Mouse (Mus musculus): ENCODE measurements at regions not wholly inside any gene's neighbourhood (a gene's known extent, or its start where the extent isn't known, plus 50 kb on each side); places are given as distances from the start of the nearest gene placed in this dataset.

DNA sequence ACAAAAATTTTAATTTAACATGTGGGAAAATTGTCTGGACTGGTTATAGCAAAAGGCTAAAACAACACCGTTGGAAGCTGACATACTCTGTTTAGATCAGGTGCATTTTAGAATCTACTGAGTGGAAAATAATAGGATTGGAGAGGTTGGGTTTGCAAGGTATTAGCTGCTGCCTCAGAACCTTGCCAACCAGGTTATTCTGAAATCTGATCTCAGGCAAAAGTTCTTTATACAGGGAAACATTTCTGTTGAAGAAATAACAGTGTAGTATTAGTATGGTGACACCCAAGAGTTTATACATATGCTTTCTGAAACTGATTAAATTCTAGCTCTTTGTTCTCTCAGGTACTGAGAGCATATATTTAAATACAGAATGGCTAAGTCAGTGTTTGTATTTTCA lies 113.0 kb upstream of the Gm12728 start:
- 88% methylated on average over 1 of the region's 1 CpGs for WGBS
- Histone ChIP-seq H3K36me3 (replicated peaks; ENCODE audit: control insufficient read depth, insufficient read depth) (no peaks in the 10 kb centered on the region), H3K9ac (no peak overlapping the region), H3K27me3 (ENCODE audit: control insufficient read depth, insufficient read depth, low read length) (no peaks in the 10 kb centered on the region), H3K27ac (no peak overlapping the region), H3K9me3 (ENCODE audit: control insufficient read depth, low read length) (no peaks in the 10 kb centered on the region), H3K4me3 (replicated peaks; ENCODE audit: low read length) (no peak overlapping the region), H3K4me2 (replicated peaks) (no peak overlapping the region), H3K4me1 (replicated peaks; ENCODE audit: control insufficient read depth, insufficient read depth, low read length) (no peaks in the 10 kb centered on the region)
- ATAC-seq (ENCODE audit: low FRiP score): no peak
- no peak for DNase-seq (ENCODE audit: low spot score)

GRCm38 (mm10) chr4:105690716-105691115 lies 99.0 kb upstream of the Gm12728 start:
- DNase-seq (ENCODE audit: low spot score) (no peak), ATAC-seq (ENCODE audit: low FRiP score) (no peak)
- no peak overlapping the region for H3K27ac ChIP-seq
- H3K4me3 ChIP-seq (replicated peaks; ENCODE audit: low read length): no peak overlapping the region
- H3K4me1 ChIP-seq (replicated peaks; ENCODE audit: control insufficient read depth, insufficient read depth, low read length): no peaks in the 10 kb centered on the region
- no peak overlapping the region for H3K4me2 ChIP-seq (replicated peaks)
- 44% methylated on average over 3 of the region's 3 CpGs for WGBS
- no peaks in the 10 kb centered on the region for H3K36me3 ChIP-seq (replicated peaks; ENCODE audit: control insufficient read depth, insufficient read depth)
- no peak overlapping the region for H3K9ac ChIP-seq
- H3K9me3 ChIP-seq (ENCODE audit: control insufficient read depth, low read length): no peaks in the 10 kb centered on the region
- no peaks in the 10 kb centered on the region for H3K27me3 ChIP-seq (ENCODE audit: control insufficient read depth, insufficient read depth, low read length)

DNA sequence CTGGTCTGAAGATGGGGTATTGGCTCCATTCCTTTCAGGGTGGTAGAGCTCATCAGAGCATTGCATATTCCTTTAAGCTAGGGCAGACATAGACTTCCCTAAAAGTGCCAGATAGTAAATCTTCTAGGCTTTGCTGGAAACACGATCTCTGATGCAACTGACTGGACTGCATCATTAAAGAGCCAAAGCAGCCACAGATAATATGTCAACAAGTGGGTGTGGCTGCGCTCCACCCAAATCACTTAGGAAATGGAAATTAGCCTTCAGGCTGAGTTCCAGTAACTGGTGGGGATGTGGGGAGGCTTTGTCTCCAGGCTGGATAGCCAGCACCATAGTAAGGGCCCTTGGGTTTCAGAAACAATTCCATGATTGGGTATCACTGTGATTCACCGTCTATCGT lies 97.3 kb upstream of the Gm12728 start:
- no peak for ATAC-seq (ENCODE audit: low FRiP score)
- no peak overlapping the region for H3K4me3 ChIP-seq (replicated peaks; ENCODE audit: low read length)
- no peak overlapping the region for H3K9ac ChIP-seq
- WGBS: 89% methylated on average over 4 of the region's 4 CpGs
- no peaks in the 10 kb centered on the region for H3K4me1 ChIP-seq (replicated peaks; ENCODE audit: control insufficient read depth, insufficient read depth, low read length)
- no peak overlapping the region for H3K27ac ChIP-seq
- no peak for DNase-seq (ENCODE audit: low spot score)
- H3K4me2 ChIP-seq (replicated peaks): no peak overlapping the region
- no peaks in the 10 kb centered on the region for H3K36me3 ChIP-seq (replicated peaks; ENCODE audit: control insufficient read depth, insufficient read depth)
- no peaks in the 10 kb centered on the region for H3K27me3 ChIP-seq (ENCODE audit: control insufficient read depth, insufficient read depth, low read length)
- H3K9me3 ChIP-seq (ENCODE audit: control insufficient read depth, low read length): no peaks in the 10 kb centered on the region

GRCm38 (mm10) chr4:105695895-105696294 lies 93.8 kb upstream of the Gm12728 start:
- no peak for DNase-seq (ENCODE audit: low spot score)
- no peak overlapping the region for H3K27ac ChIP-seq
- no peaks in the 10 kb centered on the region for H3K27me3 ChIP-seq (ENCODE audit: control insufficient read depth, insufficient read depth, low read length)
- H3K4me1 ChIP-seq (replicated peaks; ENCODE audit: control insufficient read depth, insufficient read depth, low read length): no peaks in the 10 kb centered on the region
- no peak overlapping the region for H3K4me3 ChIP-seq (replicated peaks; ENCODE audit: low read length)
- ATAC-seq (ENCODE audit: low FRiP score): no peak
- H3K9ac ChIP-seq: no peak overlapping the region
- H3K36me3 ChIP-seq (replicated peaks; ENCODE audit: control insufficient read depth, insufficient read depth): no peaks in the 10 kb centered on the region
- WGBS: 92% methylated on average over 2 of the region's 2 CpGs
- no peaks in the 10 kb centered on the region for H3K9me3 ChIP-seq (ENCODE audit: control insufficient read depth, low read length)
- H3K4me2 ChIP-seq (replicated peaks): no peak overlapping the region

DNA sequence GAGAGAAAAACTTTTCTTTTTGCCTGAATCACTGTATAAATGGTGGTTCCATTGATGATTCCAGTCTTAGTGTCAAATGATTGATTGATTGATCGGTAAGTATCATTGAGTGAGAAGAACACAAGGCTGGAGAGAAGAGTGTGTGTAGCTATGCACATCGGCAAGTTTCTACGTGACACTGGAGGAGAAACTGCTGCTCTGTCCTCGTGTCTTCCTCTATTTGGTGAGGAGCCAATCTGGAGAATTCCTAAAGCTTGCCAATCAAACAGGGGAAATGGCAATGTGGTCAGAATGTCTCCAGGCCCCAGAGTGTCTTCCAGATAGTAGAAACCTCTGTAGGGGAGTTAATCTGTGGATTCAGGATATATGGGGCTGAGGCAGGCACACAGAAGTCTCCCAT lies 92.5 kb upstream of the Gm12728 start:
- Histone ChIP-seq H3K4me3 (replicated peaks; ENCODE audit: low read length) (no peak overlapping the region), H3K9me3 (ENCODE audit: control insufficient read depth, low read length) (no peaks in the 10 kb centered on the region), H3K36me3 (replicated peaks; ENCODE audit: control insufficient read depth, insufficient read depth) (no peaks in the 10 kb centered on the region), H3K27ac (no peak overlapping the region), H3K9ac (no peak overlapping the region), H3K4me1 (replicated peaks; ENCODE audit: control insufficient read depth, insufficient read depth, low read length) (no peaks in the 10 kb centered on the region), H3K4me2 (replicated peaks) (no peak overlapping the region), H3K27me3 (ENCODE audit: control insufficient read depth, insufficient read depth, low read length) (no peaks in the 10 kb centered on the region)
- ATAC-seq (ENCODE audit: low FRiP score) (no peak), DNase-seq (ENCODE audit: low spot score) (no peak)
- WGBS: 97% methylated on average over 4 of the region's 4 CpGs

- H3K27me3 ChIP-seq (ENCODE audit: control insufficient read depth, insufficient read depth, low read length): no peaks in the 10 kb centered on the region
- no peak overlapping the region for H3K4me2 ChIP-seq (replicated peaks)
- H3K27ac ChIP-seq: no peak overlapping the region
- H3K4me1 ChIP-seq (replicated peaks; ENCODE audit: control insufficient read depth, insufficient read depth, low read length): no peaks in the 10 kb centered on the region
- 38% methylated on average over 3 of the region's 3 CpGs for WGBS
- ATAC-seq (ENCODE audit: low FRiP score): no peak
- no peak overlapping the region for H3K4me3 ChIP-seq (replicated peaks; ENCODE audit: low read length)
- DNase-seq (ENCODE audit: low spot score): no peak
- no peaks in the 10 kb centered on the region for H3K36me3 ChIP-seq (replicated peaks; ENCODE audit: control insufficient read depth, insufficient read depth)
- no peak overlapping the region for H3K9ac ChIP-seq
- no peaks in the 10 kb centered on the region for H3K9me3 ChIP-seq (ENCODE audit: control insufficient read depth, low read length)
These were observed 87.6 kb upstream of the Gm12728 start for GRCm38 (mm10) chr4:105702036-105702435.

- Histone ChIP-seq H3K9me3 (ENCODE audit: control insufficient read depth, low read length) (no peaks in the 10 kb centered on the region), H3K4me1 (replicated peaks; ENCODE audit: control insufficient read depth, insufficient read depth, low read length) (no peaks in the 10 kb centered on the region), H3K9ac (no peak overlapping the region), H3K4me2 (replicated peaks) (no peak overlapping the region), H3K27ac (no peak overlapping the region), H3K4me3 (replicated peaks; ENCODE audit: low read length) (no peak overlapping the region), H3K27me3 (ENCODE audit: control insufficient read depth, insufficient read depth, low read length) (no peaks in the 10 kb centered on the region), H3K36me3 (replicated peaks; ENCODE audit: control insufficient read depth, insufficient read depth) (no peaks in the 10 kb centered on the region)
- 90% methylated on average over 3 of the region's 3 CpGs for WGBS
- DNase-seq (ENCODE audit: low spot score) (no peak), ATAC-seq (ENCODE audit: low FRiP score) (no peak)
These were observed 86.3 kb upstream of the Gm12728 start for GRCm38 (mm10) chr4:105703408-105703807.

GRCm38 (mm10) chr4:105704271-105704670 lies 85.4 kb upstream of the Gm12728 start:
- no peak overlapping the region for H3K9ac ChIP-seq
- no peak overlapping the region for H3K4me2 ChIP-seq (replicated peaks)
- no peaks in the 10 kb centered on the region for H3K9me3 ChIP-seq (ENCODE audit: control insufficient read depth, low read length)
- no peaks in the 10 kb centered on the region for H3K27me3 ChIP-seq (ENCODE audit: control insufficient read depth, insufficient read depth, low read length)
- 93% methylated on average over 9 of the region's 9 CpGs for WGBS
- no peaks in the 10 kb centered on the region for H3K4me1 ChIP-seq (replicated peaks; ENCODE audit: control insufficient read depth, insufficient read depth, low read length)
- no peak overlapping the region for H3K27ac ChIP-seq
- H3K36me3 ChIP-seq (replicated peaks; ENCODE audit: control insufficient read depth, insufficient read depth): no peaks in the 10 kb centered on the region
- no peak for ATAC-seq (ENCODE audit: low FRiP score)
- H3K4me3 ChIP-seq (replicated peaks; ENCODE audit: low read length): no peak overlapping the region
- DNase-seq (ENCODE audit: low spot score): no peak

- Histone ChIP-seq H3K27me3 (ENCODE audit: control insufficient read depth, insufficient read depth, low read length) (no peaks in the 10 kb centered on the region), H3K9ac (no peak overlapping the region), H3K4me2 (replicated peaks) (no peak overlapping the region), H3K27ac (no peak overlapping the region), H3K9me3 (ENCODE audit: control insufficient read depth, low read length) (no peaks in the 10 kb centered on the region), H3K4me3 (replicated peaks; ENCODE audit: low read length) (no peak overlapping the region), H3K4me1 (replicated peaks; ENCODE audit: control insufficient read depth, insufficient read depth, low read length) (no peaks in the 10 kb centered on the region), H3K36me3 (replicated peaks; ENCODE audit: control insufficient read depth, insufficient read depth) (no peaks in the 10 kb centered on the region)
- DNase-seq (ENCODE audit: low spot score) (no peak), ATAC-seq (ENCODE audit: low FRiP score) (no peak)
- WGBS: 48% methylated on average over 6 of the region's 6 CpGs
These were observed 83.7 kb upstream of the Gm12728 start for GRCm38 (mm10) chr4:105705996-105706395.

GRCm38 (mm10) chr4:105708080-105708796 lies 81.4 kb upstream of the Gm12728 start:
- Histone ChIP-seq H3K4me1 (replicated peaks; ENCODE audit: control insufficient read depth, insufficient read depth, low read length) (no peaks in the 10 kb centered on the region), H3K4me2 (replicated peaks) (no peak overlapping the region), H3K9me3 (ENCODE audit: control insufficient read depth, low read length) (peaks cover 5% of the 10 kb centered on the region; the same call in 1 of the 2 replicates), H3K27me3 (ENCODE audit: control insufficient read depth, insufficient read depth, low read length) (no peaks in the 10 kb centered on the region), H3K36me3 (replicated peaks; ENCODE audit: control insufficient read depth, insufficient read depth) (no peaks in the 10 kb centered on the region), H3K27ac (no peak overlapping the region), H3K9ac (no peak overlapping the region), H3K4me3 (replicated peaks; ENCODE audit: low read length) (no peak overlapping the region)
- no peak for DNase-seq (ENCODE audit: low spot score)
- ATAC-seq (ENCODE audit: low FRiP score): no peak
- 74% methylated on average over 13 of the region's 13 CpGs for WGBS

Measured in hindbrain, embryonic 14.5 days (tissue).